Mouse (Mus musculus) CD4-positive helper T cell, adult 2 months (primary cell): Measurements from ENCODE around the gene Cst11.
"Not testable (repeated sequence)": the region's sequence is repeated elsewhere in the genome, so short reads cannot be mapped to it uniquely, and the experiment has no call there.

Experiments used
- DNase-seq: peaks from one replicate; pipeline ENCODE4 v3.0.0-alpha.2; 2012; ENCODE audit warnings: low read depth, missing footprints, low spot score

Gene Cst11

DNA sequence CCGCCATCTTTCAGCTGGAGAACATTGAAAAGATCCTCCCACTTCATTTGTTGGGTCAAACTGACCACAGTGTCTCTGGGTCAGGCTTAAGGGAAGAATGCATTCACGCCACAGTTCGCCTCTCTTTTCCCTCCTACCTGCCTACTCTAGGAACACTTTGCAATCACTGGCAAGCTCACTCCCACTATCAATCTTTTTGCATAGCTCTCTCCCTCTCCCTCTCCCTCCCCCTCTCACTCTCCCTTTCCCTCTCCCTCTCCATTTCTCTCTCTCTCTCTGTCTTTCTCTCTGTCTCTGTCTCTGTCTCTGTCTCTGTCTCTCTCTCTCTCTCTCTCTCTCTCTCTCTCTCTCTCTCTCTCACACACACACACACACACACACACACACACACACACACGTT is at the start of gene Cst11:
Cst11 (minus strand) TSS at position 101 of the 400 bp plus-strand sequence.
- not testable (repeated sequence) for DNase-seq

DNA sequence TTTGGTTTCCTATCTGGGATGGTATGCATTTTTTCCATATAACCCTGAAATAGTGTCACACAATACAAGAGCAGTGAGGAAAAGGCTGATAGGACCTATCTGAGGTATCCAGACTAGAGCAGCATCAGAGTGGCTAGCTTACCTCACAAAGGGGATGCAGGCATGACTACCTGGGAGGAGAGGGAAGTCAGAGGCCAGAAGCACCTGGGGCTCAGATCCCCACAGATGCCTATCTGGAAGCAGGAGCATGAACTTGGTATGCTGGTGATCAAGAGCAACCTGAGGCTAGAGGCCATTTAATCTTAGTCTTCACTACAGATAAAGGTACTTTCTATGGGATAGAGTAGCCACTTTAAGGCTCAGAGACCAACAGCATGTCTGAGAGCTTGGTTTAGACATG is 48.6 kb upstream of the Cst11 start, which contains the start of gene Cst13:
Cst13 (plus strand) TSS at position 173 of the 400 bp plus-strand sequence.
- DNase-seq = no peak

DNA sequence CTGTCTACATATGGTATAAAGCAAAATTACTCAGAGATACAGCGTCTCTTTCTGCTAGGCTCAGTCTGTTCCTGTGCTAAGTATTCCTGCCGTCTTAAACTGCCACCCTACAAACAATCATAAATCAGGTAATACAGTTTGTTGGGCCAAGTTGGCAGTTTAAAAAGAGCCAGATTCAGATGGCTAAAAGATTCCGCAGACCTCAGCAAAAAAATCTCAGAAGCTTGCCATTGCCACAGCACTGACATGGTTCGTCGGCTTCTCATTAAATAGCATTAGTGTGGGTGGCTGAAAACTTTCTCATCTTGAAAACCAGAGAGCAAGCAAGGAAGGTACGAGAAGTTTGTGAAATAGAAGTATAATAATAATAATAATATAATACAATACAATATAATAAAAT is 35.4 kb upstream of the Cst11 start:
- DNase-seq = no peak

DNA sequence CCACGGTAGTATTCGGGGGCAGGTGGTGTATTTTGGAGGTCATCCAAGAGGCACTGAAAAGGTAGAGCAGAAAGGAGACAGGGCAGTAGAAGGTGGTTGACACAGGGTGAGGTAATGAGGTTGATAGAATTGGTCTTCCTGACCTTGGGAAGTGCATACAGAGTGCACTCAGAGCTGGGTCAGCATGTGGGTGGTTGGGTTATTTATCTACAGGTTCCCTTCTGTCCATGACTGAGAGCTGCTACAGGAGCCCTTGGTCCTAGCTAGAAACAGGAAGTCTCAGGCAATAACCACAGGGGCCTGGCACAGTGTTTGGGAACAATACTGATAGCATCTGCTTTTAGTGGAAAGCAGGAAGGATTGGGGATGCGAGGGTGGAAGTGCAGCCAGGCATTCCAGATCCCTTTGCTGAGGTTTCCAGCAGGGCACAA is 30.2 kb upstream of the Cst11 start:
- no peak for DNase-seq

DNA sequence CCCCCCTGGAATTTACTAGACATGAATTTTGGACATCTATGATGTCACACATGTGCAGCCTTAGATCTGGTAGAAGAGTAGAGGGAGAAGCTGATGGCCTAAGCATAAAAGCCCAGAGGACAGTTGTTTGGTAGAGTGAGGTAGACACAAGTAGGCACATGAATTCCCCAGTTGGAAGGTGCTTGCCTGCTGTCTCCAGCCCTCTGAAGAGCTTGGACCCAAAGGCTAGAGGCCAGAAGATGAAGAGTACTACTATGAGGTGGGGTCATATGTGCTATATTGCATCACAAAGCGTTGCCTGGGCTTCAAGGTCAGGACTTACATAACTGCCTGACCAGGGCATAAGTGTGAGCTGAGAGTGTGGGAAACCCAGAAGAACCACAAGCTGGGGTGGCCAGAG is 27.2 kb upstream of the Cst11 start, which contains the start of gene Cst8:
Cst8 (plus strand) TSS at position 301 of the 400 bp plus-strand sequence.
- no peak for DNase-seq

DNA sequence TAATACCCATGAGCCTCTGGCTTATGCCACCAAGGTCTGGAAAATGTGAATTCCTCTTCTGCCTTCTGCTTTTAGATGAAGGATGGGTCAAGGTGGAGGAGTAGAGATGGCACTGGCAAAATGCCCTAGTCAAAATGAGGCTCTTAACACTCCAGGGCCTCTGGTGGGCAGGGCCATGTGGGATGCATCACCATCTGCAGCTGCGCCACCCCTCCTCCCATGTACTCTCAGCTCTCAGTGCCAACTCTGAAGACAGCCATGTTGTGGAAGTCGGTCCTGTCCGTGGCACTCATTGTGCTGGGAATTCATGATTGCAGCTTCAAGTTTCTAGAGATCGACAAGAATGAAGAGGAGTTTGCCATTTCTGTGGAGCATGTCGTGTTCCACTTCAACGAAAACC is 17.8 kb upstream of the Cst11 start, which contains the start of gene Cst12:
Cst12 (plus strand) TSS at position 220 of the 400 bp plus-strand sequence.
- DNase-seq = no peak

DNA sequence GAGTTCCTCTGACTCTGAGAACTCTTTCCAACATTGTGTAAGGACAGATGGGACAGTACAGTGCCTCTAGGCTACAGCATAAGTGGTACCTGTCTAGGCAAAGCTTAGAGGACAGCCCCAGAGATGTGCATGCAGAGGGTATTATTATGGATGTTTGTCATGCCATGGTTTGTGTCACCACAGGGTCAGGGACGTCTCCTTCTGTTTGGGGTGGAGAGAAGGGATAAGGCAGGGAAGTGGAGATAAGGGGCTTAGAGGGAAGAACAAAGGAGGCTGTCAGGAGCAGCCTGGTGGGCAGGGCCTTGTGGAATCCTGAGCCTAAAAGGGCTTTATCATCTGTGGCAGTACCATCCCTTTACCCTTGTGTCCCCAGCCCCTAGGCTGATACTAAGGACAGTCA is 10.4 kb upstream of the Cst11 start, which contains the start of gene 8030411F24Rik:
8030411F24Rik (plus strand) TSS at position 301 of the 400 bp plus-strand sequence.
- DNase-seq = no peak

DNA sequence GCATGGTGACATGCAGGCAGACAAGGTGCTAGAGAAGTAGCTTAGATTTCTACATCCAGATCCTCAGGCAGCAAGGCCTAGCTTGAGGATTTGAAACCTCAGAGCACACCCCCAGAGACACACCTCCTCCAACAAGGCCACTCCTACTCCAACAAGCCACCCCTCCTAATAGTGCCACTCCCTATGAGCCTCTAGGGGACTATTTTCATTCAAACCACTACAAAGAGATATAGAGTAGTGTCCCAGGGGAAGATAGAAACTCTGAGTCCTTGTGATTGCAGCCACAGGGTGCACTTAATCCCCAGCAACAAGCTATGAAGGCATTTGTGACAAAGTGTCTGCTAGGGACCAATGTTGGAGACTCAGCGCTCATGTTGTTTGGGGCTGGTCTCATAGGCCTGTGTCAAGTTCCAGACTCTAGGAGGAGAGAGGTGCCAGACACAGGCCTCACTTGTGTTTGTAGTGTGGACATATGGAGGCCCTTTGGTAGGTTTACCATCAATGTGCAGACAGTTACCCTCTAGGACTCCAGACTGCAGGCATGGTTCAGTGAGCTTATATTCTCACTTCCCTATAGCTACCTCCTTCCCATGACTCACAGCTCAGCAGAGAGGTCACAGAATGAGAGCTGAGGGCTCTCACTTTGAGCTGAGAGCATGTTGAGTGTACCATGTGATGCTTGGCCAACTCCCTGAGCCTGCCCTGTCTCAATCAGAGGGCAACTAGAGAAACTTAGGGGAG is 7.5 kb downstream of the Cst11 start:
- DNase-seq = no peak

DNA sequence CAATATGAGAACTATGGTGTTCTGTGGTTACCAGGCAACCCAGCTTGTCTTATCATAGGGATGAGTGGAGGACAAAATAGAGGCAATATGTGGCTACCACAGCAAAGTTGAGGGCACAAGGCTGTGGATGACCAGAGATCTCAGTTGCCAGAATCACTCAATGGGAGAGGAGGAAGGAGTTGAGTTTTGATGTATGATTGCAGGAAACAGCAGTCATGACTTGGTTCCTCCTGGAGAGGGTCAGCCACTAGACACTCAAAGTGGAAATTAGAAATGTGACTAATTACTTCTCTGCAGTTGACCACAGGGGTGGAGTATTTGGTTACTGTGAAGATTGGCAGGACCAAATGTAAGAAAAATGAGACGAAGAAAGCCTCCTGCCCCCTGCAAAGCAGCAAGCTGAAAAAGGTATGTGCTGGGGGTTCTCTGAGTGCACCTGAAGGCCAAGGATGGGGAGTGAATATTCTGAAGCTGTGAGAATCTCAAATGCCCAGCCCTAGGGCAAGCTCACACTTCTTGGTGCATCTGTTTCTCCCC is 16.9 kb downstream of the Cst11 start:
- no peak for DNase-seq

DNA sequence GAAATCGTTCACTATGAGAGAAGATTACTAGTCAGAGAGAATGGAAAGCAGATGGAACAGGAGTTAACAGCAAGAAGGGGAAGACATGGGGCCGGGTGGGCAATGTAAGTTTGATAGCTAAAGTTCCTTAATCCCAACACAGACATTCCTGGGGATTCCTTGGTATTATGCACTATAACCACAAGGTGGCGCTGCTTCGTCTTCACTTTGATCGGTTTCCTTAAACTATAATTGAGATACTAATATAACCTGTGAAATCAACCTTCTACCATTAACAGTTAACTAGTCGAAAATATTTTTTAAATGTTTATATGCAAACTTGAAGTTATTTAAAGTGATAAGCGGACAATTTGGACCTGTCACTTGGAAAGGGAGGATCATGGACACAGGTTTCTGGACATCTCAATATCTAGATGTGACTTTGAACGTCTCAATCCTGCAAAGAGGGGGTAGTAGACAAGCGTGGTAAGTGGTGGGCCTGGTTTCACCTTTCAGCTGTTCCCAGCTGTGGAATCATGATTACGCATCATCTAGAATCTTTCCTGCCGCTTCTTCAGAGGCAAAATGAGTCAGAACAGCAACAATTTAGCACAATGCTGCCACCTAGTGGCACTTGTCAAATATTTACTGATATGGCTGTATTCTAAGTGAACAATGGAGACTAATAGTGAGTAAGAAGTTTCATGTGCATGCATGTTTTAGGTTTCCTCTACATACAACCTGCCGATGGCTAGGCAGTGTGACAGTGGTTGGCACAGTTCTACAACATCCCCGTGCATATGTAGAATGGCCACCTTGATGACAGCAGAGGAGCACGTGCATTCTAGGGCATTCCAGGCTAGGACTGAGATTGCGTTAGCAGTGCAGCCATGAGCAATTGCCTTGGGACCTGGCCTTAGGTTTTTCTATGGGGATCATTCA is 19.1 kb downstream of the Cst11 start:
- DNase-seq = peak; percentile 74

DNA sequence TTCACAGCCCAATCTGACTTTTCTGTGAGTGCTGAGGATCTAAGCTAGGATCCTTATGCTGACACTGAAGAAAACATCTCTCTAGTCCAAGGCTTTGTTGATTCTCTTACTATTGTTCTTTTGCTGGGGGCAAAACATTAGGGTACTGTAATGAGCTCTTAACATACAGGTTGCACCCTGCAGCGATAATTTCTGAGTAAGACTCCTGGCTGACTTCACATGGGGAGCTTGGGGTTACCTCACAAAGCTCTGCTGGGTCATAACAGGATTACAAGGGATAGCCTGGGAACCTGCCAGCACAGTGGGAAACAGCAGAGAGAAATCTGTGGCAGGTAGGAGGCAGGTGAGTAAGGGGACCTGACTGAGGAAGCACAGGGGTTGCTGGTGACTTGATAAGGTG is 21.2 kb downstream of the Cst11 start, which contains the start of gene Cstl1:
Cstl1 (plus strand) TSS at position 301 of the 400 bp plus-strand sequence.
- DNase-seq = no peak

DNA sequence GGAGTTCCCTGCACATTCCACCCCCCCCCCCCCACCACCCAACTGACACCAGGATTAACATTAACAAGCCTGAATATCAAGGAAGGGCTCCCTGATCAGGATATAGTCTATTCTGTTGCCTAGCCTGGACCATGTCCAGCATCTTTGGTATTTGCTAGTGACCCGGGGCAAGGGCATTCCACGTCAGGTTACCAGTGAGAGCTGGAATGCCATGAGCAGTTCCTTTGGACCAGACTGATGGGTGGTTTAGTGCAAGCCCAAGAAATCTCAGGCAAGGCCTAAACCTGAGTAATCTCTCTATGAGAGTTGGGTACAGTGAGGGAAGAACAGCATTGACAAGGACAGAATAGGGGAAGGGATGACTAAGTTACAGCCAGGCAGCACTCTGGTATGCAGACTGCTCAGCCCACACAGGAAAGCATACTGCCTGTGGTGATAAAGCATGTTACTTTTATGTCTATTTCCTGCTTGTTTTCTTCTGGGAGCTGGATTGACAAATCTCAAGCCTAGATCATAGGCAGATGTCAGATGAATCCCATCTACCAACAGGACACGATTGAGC is 27.4 kb downstream of the Cst11 start:
- DNase-seq = no peak

DNA sequence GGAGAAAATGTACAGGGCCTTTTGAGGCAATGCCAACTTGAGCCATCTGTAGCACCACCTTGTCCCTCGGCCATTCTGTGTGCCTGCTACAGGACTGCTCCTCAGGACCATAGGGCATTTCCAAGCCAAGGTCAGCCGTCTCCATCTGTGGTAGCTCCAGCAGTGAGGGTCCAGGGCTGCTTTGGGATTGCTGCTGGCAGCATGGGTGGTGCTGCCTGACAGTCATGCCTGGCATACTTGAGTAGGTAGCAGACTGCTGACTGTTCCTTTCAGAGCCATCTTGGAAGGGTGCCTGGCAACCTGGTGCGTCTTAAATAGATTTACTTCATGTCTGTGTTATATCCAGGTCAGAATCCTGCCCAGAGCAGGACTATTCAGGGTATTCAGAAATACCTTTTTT is 28.3 kb downstream of the Cst11 start:
- no peak for DNase-seq

DNA sequence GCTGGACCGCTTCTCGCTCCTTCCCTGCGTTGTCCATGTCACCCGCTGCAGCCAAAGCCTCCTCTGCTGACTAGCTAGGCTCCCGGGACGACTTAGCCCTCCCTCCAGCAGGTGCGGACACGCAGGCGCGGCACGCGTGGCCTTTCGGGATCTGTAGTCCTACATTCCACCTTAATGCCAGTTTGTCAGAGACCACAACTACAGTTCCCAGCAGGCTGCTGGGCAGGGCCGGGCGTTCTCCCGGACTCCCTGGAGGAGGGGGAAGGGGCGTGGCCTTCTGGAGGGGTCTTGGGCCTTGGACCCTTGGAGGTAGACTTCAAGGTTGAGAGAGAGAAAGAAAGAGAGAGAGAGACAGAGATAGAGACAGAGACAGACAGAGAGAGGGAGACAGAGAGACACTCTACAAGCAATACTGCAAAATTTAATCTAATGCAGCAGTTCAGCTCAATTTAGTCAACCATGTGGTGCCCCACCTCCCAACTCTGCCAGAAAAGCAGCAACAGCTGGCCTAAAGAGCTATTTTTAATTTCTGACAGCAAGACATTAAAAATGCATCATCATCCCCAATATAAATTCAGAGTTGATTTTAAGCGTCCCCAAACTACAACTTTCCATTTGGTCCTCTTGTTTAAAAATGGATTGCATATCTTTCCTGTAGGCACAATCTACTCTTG is 38.8 kb downstream of the Cst11 start, which contains the start of gene Napb:
Napb (minus strand) TSS at position 141 of the 674 bp plus-strand sequence.
- DNase-seq = peak; percentile 59

DNA sequence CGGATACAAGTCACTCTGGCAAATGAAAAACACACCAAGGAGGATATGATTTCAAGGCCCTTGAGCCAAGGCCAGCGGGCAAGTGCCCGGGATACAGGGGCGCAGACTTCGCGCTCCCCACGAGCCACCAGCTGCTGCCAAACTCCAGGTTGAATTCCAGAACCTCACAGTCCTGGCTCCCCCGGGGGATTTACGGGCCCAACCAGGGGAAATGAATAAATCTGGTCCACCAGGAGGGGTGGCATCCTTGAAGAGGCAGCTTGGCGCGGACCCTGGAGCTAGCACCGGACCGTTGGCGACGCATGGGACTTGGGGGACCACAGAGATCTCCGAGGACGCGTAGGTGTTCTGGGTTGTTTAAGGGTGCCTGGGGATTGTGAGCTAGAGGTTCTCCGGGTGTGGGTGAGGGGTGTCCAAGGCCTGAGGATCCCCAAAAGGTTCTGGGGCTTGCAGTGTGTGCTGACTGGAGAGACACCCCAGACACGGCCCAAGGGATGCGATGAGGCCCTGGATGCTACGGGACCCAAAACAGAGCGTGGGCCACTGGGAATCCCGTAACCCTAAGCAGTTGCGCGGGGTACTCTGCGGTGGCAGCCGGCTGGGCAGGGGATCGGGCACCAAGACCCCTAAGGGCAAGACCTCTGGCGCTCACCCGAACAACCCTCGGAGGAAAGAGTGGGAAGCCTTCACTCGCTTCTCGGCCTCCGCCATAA is 39.5 kb downstream of the Cst11 start:
- no peak for DNase-seq

DNA sequence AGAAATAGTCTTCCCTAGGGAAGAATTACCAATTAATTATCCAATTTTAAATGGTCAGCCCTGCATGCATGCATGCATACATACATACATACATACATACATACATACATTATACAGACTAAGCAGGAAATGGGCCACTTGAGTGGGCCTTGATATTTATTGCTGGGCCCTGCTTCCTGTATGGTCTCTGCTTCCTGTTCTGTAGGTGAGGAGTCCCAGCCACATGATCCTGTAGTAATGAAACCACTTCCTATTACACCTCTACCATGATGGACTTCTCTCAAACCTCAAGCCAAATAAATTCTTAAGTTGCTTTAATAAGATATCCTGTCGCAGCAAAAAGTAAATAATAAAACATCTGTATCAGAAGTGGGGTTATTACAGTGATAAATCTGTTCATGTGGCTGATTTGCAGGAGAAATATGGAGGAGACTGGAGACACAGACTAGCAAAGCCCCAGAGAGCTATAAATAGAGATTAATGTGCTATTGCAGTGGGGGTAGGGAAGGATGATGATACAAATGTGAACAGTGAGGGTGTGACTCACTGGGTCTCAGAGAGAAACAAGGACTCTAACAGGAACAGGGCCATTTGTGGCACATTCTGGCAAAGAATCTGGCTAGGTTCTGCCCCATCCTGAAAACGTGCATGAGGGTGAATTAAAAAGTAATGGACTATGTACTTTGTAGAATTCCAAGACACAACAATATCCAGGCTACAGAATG is 51.9 kb downstream of the Cst11 start:
- no peak for DNase-seq
